Mouse (Mus musculus) embryo, embryonic 11 days (tissue): ENCODE measurements around the gene Kmt5c.

Experiments
- DNase-seq: peaks from one replicate; pipeline ENCODE4 v3.0.0-alpha.2; 2015

Gene Kmt5c

GRCm38 (mm10) chr7:4747156-4747899 lies 7.4 kb downstream of the Kmt5c start:
- no peak for DNase-seq

- DNase-seq = no peak
Observed at GRCm38 (mm10) chr7:4748321-4748720, 8.4 kb downstream of the Kmt5c start.

DNA sequence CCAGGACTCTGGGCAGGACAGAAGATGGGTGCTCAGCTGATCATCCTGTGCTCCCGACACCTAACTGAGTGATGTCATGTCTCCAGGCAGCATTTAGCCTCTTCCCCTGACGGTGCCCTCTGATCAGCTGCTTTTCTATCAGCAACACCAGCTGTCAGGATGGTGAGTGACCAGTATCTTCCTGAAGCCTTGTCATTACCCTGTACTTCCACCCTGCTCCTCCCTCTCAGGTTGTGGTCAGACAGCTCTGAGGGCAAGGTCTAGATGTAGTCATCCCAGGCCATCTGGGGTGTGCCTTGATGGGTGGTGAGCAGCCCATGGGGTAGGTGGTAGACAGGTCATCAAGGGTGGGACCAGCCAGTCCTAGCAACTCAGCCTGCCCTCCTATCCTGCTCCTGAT lies 9.3 kb downstream of the Kmt5c start:
- no peak for DNase-seq

DNA sequence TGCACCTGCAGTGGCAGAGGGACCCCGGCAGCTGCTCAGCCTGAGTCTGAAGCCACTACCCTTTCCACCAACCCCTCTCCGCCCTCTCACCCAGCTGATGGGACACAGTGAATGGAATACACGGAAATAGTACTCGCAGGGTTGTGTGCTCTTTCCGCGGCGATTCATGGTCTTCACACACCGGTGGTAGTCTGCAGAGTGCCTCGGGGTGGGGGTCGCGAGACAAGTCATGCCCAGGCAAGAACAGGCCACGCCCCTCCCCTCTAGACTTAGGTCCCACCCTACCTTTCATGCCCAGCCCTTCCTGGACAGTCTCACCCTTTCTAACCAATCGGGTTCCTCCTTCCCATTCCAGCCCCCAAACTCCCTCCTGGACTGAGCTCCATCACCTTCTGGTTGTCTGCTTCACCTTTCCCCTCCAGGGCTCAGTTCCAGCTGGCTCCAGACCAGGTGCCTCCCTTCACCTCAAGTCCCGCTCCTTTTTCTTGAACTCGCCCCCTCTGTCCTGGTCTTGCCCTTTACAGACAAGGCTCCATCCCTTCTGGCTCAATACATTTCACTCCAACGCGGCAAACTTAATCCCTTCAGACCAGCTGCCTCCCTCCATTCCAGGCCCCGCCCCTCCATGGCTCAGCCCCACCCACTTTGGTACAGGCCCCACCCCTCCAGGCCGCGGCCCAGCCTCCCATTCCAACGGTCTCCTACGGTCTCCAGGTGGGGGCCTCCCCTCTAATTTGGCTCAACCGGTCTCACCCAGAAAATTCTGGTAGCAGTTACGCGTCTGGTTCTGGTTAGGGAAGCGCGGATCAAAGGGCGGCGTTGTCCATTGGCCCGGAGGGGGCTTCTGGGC lies 12.3 kb downstream of the Kmt5c start:
- peak; percentile 71 for DNase-seq

DNA sequence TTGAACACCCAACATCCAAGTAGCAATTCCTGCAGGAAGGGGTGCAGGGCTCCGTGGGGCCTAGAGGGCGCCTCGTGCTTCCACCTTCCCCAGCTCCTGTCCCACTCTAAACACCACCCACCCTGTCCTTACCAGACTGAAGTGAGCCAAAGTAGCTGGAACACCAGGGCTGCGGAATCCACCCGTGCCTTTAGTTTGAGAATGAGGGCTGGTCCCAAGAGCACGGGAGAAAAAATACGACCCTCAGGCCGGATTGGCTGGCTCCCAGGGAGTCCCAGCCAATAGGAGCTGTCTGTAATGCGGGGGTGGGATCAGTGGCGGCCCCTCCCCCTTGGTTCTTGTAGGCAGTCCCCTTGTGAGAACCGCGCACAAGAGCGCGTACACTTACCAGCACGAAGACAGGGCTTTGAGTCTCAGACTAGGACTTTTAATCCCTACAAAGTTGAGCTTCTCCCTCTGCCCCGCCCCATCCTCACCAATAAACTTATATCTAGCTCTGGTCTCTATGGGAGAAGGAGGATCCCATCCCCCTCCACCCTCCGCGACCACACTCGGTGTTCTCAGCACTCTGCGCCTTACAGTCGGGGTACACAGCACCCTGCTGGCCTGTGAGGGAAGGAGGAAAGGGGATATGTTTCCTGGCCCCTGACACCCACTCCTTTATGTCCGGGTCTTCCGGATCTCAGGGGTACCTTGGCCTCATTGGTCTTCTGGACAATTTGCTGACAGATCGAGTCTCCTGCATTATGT lies 13.1 kb downstream of the Kmt5c start, which contains the start of gene Cox6b2:
TSS of gene Cox6b2 (minus strand) at position 274 of the 750 bp plus-strand sequence.
- peak; percentile 94 for DNase-seq

GRCm38 (mm10) chr7:4759670-4760069 lies 19.8 kb downstream of the Kmt5c start:
- no peak for DNase-seq

GRCm38 (mm10) chr7:4764946-4765710 lies 25.2 kb downstream of the Kmt5c start:
- DNase-seq = no peak

DNA sequence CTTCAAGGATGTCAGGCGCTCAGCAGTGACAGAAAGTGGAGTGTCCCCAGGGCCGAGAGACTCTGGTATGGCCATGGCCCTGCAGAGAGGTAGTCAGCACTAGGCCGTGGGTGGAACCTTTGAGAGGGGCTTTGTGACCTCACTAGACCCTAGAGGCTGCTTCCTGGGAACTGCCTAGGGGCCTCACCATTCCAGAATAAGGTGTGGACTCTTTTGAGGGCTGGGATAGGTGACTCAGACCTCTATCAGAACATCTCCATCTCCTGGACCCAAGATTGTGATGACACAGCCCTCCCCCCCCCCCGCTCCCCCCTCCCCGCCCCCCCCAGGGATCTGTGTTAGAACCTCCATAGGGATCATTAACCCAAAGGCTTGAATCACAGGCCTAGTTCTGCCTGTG lies 31.3 kb downstream of the Kmt5c start, which contains the start of gene Fam71e2:
TSS of gene Fam71e2 (minus strand) at position 101 of the 400 bp plus-strand sequence.
- no peak for DNase-seq

DNA sequence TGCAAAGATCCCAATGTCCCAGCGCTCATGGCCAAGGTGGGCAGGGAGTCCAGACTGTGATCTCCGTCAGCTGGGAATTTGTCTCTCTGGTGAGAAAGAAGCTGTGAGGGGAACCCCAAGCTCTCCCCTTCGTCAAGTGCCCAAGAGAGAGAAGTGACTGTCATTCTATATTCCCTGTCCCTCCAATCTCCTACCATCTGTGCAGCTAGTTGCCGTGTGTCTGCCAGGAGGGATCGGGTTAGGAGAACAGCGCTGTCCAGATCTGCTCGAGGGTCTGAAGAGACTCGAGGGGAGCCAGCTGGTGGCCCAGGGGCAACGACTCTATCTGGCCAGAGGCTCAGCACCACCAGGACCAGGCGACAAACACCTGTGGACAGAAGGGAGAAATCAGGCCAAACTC lies 36.2 kb downstream of the Kmt5c start:
- DNase-seq = no peak

DNA sequence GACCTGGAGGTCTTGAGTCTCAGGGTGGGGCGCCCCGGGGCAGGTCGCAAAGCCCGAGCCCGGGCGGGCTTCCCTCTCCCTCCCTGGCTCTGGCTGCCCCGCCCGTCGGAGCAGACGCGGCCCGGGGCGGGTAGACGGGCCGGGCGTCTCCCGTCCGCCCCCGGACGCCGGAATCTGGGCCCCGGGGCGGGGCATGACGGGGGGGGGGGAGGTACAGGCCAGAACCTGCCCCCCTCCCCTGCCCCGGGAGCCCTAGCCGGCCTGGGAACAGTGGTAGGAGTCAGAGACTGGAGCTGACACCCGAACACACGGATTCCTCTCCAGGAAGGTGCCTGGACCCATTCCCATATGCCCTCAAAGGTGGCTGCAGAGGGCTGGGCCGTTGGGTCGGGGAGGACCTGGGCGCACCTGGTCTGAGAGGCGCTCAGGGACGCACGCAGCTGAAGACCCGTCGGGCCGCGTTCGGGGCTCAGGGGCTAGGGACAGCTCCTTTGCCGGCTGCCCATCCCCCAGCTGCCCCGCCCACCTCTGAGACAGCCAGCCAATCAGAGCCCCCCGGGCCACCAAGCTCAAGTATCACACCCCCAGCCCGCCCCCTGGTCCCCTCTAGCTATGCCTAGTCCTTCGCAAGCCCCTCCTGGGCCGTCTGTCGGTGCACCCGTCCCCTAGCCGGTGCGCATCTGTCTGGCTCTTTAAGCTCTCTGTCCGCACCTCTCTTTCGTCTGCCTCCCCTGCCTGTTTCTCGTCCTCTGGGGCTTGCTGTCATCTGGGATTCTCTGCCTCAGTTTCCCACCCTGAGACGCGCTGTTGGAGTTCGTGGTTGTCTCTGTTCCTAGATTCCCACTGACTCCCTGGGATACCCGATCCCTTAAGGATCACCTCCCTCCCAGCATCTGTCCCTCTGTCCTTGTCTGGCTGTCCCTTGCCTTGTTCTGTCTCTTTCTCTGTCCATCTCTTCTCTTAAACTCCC lies 37.2 kb downstream of the Kmt5c start:
- DNase-seq = peak; percentile 88

DNA sequence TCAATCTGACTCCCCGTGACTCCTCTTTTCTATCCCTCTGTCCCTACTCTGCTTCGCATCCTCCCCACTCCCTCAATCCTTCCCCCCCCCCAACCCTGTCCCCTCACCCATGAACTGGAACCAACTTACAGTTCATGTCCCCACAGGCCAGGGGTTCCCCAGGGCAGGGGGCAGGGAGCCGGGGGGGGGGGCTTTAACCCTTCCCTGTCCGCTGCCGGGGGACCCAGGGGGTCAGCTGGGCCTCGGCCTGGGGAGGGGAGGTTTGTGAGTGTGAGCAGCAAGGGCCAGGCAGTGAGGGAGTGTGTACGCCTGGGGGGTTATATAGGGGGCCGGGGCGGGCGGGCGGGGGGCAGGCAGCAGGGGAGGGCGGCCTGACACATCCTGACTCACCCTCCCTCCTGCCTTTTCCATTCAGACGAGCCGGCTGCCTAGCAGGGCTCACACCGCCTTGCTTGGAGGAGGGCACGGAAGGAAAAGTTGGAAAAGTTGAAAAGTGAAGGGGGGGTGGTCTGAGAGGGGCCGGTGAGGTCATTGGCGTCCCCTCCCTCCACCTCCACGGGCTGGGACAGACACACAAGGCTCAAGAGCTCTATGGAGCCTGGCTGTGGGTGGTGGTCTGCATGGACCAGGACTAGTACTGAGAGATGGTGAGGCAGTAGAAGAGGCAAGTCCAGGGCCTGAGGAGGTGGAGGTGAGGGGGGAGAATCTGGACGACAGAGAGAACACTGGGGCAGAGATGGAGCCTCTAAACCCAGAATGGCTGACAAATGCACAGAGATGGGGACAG lies 38.1 kb downstream of the Kmt5c start:
- DNase-seq = no peak

DNA sequence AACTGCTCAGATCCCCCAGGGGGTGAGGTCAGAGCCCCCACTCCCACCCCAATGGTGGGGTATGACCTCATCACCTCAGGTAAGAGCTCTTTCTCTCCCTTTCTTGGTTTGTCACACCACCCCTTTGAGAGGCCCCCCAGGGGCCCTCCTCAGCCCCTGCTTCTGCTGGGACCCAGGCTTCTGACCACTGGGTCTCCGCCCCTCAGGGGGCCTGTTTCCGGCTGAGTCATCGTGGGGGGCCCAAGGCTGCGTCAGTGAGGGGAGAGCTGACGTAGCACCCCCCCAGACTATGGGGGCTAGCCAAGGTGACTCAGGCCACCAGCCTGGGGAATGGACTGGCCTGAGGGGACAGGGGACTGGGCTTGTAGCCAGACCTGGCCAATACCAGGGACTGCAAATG lies 40.0 kb downstream of the Kmt5c start:
- no peak for DNase-seq

GRCm38 (mm10) chr7:4782130-4782529 lies 42.2 kb downstream of the Kmt5c start:
- no peak for DNase-seq

GRCm38 (mm10) chr7:4782759-4783158 lies 42.8 kb downstream of the Kmt5c start, which contains the start of the genes Il11 and Tmem190:
Gene Il11, minus strand, starts transcription at chr7:4782859.
Gene Tmem190, plus strand, starts transcription at chr7:4782937.
- no peak for DNase-seq

GRCm38 (mm10) chr7:4783667-4784268 lies 43.9 kb downstream of the Kmt5c start:
- no peak for DNase-seq

DNA sequence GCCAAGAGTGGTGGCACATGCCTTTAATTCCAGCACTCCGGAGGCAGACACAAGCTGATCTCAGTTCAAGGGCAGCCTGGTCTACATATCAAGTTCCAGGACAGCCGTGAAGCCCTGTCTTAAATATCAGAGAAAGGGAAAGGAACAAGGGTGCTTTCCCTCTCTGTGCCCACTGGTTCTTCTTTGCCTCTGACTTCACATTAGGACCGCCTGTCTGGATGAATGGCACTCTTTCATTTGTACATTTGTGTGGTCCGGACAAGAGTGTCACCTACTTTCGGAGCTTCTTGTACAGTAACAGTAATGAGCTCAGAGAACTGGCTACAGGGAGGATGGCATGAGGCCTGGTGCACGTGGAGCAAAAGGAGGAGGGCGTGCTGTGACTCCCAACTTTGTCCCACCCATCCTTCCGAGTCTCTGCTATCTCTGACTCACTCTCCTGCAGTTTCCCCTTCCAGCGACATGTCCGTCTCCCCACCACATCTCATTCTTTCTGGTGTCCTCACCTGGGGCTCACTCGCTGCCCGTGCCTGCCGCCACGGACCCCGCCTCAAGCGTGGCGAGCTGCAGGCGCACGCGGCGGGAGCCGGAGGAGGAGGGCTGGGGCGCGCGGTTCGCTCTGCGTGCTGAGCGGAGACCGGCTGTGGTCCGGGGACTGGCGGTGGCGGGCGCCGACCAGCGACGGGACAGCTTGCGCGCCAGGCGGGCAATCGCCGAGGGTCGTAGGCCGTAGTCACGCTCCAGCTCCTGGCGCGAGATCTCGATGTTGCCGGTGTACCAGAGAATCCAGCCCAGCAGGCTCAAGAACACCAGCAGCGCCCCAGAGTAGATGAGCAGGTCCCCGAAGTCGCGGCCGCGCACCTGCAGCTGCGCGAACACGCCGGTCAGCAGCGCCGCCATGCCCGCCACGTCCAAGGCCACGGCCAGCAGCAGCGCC lies 48.9 kb downstream of the Kmt5c start:
- DNase-seq = peak; percentile 84

- DNase-seq = no peak
Observed at GRCm38 (mm10) chr7:4789436-4789935, 49.6 kb downstream of the Kmt5c start, which contains the start of gene Tmem238. Gene Tmem238, minus strand, starts transcription at chr7:4789656.
